Mouse (Mus musculus) stomach, embryonic 16.5 days (tissue): ENCODE results near the gene Ttc38. TPM values are rescaled to one million over a fixed set of nuclear protein-coding genes. Genes with fewer than 3 reads are reported as not detected.
A peak's percentile ranks its signal among the peaks of the same experiment; 100 is the strongest.

Experiments used
- ATAC-seq: fragments of 200-750 bp; cut with Nextera tagmentation; 2 replicates; pipeline ENCODE4 v1.8.0; 2017; ENCODE audit warnings: moderate number of reproducible peaks, moderate TSS enrichment; ENCODE audit not compliant: insufficient read depth, low FRiP score
- H3K27ac ChIP-seq: fragments of 300-500 bp; sonication (generic); 2 replicates; pipeline ENCODE4 v1.5.1; 2014; ENCODE audit warnings: low read length
- H3K27me3 ChIP-seq: fragments of 300-500 bp; sonication (generic); 2 replicates; pipeline ENCODE4 v1.6.1; 2014; ENCODE audit warnings: low read length, control low read depth, mixed read lengths; ENCODE audit not compliant: control insufficient read depth, insufficient read depth
- H3K36me3 ChIP-seq: fragments of 300-500 bp; sonication (generic); 2 replicates; pipeline ENCODE4 v1.6.1; 2014; ENCODE audit warnings: low read length; ENCODE audit not compliant: control insufficient read depth, insufficient read depth
- H3K4me1 ChIP-seq: fragments of 300-500 bp; sonication (generic); 2 replicates; pipeline ENCODE4 v1.6.1; 2014; ENCODE audit warnings: low read length, control low read depth, mixed read lengths; ENCODE audit not compliant: control insufficient read depth, insufficient read depth
- H3K4me2 ChIP-seq: fragments of 300-500 bp; sonication (generic); 2 replicates; pipeline ENCODE4 v1.6.1; 2014; ENCODE audit warnings: low read depth, low read length, mixed read lengths
- H3K4me3 ChIP-seq: fragments of 300-500 bp; sonication (generic); replicated peaks from 2 replicates; pipeline ENCODE4 v1.5.1; 2014; ENCODE audit warnings: mild to moderate bottlenecking, low read length
- H3K9ac ChIP-seq: fragments of 300-500 bp; sonication (generic); 2 replicates; pipeline ENCODE4 v1.6.1; 2014; ENCODE audit warnings: low read length
- H3K9me3 ChIP-seq: fragments of 300-500 bp; sonication (generic); replicated peaks from 2 replicates; pipeline ENCODE4 v1.6.1; 2016; ENCODE audit warnings: low read length, control low read depth; ENCODE audit not compliant: control insufficient read depth
- WGBS: fragments of 180-500 bp; shearing (Covaris S2); extraction: QIAGEN DNeasy Blood & Tissue Kit; methylation state at CpG from one replicate; pipeline ENCODE4 v1.1.7; 2014; 5-methylcytosine and 5-hydroxymethylcytosine counted together
- polyA plus RNA-seq: library from polyadenylated mRNA; unstranded; fragments of >200 nt; fragmentation: Nextera tagmentation; extraction: Ambion mirVana; gene quantifications from 2 replicates; pipeline ENCODE4 v1.2.1, GENCODE M21; 2015

Gene Ttc38
- polyA plus RNA-seq, 1 experiment from 2014 or later, result 9.9 TPM

DNA sequence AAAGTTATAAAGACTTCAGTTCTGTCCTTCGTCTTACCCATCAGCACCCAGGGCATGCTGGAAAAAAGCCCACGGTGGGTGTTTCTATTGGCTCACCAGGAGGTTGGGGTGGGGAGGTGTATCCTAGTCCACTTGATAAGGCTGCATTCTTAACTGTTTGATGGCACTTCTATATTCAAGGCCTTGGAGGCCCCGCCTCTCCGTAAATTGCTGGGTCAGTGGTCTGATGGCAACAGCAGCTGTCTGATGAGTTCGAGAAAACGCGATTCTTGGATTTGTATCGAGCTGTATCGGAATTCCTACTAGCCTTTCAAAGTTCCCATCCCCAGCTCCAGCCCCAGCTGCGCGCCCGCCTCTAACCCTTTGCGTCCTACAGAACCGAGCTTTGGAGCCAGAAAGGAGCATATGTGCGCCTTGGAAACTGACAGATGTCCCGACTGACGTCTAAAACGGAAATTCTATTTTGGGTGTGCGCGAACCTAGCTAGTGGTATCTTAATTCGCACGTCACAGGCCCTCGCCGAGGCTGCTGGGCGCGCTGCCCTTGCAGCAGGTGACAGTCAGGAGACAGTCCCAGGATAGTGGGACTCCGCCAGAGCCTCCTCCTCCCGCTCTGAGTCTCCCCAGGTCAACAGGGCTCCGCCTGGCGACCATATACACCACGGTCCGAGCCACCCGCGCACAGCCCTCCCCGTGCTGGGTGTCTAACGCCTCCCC, 21.1 kb upstream of the Ttc38 start:
- Histone ChIP-seq H3K4me1 (peaks cover 13% of the 10 kb centered on the region), H3K4me2 (peak overlapping the region; percentile 82), H3K27ac (peak overlapping the region; percentile 84), H3K36me3 (no peaks in the 10 kb centered on the region), H3K4me3 (peak overlapping the region; percentile 77), H3K9me3 (no peaks in the 10 kb centered on the region), H3K9ac (peak overlapping the region; percentile 90), H3K27me3 (no peaks in the 10 kb centered on the region)
- ATAC-seq, result peak; percentile 76
- 3% methylated on average over 36 of the region's 36 CpGs for WGBS

DNA sequence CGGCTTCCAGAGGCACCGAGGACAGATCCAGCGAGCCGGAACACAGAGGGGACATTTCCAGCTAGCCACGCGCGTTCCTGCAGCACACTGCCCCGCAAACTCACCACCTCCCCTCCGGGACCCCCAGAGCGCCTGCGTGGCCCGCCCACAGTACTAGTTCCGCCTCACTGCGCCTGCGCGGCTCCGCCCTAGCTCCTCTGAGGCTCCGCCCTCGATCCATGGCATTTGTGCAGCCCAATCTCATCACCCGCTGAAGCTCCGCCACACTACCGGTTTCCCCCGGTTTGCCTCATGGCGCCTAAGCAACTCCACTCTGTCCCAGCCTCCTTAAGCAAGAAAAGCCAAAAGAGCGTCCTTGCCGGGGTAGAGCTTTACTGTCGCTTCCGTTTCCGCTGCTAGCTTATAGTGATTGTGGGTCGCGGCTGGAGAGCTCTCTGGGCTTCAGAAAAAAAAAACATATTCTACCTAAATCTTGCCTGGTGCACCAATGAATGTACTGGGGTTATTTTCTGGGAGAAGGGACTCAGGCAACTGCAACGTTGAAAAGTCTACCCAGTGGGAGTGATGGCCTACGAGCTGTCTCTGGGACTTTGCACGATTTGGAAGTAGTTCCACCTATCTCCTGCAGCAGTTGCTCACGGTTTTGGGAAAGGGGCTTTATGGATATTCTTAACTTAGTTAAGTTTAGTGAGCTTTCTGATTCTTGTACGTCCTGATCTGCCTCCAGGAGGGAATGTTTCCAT, 20.4 kb upstream of the Ttc38 start, which contains the start of gene Cdpf1:
Cdpf1 (minus strand) TSS at position 163 of the 743 bp plus-strand sequence.
- ATAC-seq, result peak; percentile 96
- H3K27ac ChIP-seq, result peak within 1 kb of the TSS; percentile 84
- H3K9me3 ChIP-seq, result no peaks in the 10 kb centered on the region
- H3K9ac ChIP-seq, result peak within 1 kb of the TSS; percentile 90
- H3K27me3 ChIP-seq, result no peaks in the 10 kb centered on the region
- peak within 1 kb of the TSS; percentile 82 for H3K4me2 ChIP-seq
- peak within 1 kb of the TSS; percentile 77 for H3K4me3 ChIP-seq
- WGBS, result 2% methylated on average over 36 of the region's 36 CpGs
- no peaks in the 10 kb centered on the region for H3K36me3 ChIP-seq
- peaks cover 13% of the 10 kb centered on the region for H3K4me1 ChIP-seq

DNA sequence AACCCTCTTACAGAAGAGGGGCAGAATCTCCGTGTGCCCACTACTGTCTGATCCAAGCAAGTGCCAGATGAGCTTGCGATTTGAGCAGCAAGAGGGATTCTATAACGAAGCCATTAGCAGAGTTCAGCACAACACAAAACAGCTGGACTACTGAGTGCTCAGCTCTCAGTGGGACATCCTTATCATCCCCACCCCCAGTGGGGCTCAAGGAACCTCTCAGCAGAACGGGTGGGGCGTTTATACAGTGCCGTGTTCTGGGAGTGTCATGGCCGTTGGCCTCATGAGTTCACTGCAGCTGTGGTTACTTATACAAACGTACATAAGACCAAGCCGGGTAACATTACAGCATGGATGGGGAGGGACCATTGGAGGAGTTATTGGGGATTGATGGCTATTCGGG, 18.7 kb upstream of the Ttc38 start:
- Histone ChIP-seq H3K27ac (no peak overlapping the region), H3K27me3 (no peaks in the 10 kb centered on the region), H3K4me2 (no peak overlapping the region), H3K9me3 (peaks cover 13% of the 10 kb centered on the region; the same call in 1 of the 2 replicates), H3K4me3 (no peak overlapping the region), H3K36me3 (no peaks in the 10 kb centered on the region), H3K4me1 (peaks cover 13% of the 10 kb centered on the region), H3K9ac (no peak overlapping the region)
- ATAC-seq, result no peak
- WGBS, result 49% methylated on average over 10 of the region's 10 CpGs

DNA sequence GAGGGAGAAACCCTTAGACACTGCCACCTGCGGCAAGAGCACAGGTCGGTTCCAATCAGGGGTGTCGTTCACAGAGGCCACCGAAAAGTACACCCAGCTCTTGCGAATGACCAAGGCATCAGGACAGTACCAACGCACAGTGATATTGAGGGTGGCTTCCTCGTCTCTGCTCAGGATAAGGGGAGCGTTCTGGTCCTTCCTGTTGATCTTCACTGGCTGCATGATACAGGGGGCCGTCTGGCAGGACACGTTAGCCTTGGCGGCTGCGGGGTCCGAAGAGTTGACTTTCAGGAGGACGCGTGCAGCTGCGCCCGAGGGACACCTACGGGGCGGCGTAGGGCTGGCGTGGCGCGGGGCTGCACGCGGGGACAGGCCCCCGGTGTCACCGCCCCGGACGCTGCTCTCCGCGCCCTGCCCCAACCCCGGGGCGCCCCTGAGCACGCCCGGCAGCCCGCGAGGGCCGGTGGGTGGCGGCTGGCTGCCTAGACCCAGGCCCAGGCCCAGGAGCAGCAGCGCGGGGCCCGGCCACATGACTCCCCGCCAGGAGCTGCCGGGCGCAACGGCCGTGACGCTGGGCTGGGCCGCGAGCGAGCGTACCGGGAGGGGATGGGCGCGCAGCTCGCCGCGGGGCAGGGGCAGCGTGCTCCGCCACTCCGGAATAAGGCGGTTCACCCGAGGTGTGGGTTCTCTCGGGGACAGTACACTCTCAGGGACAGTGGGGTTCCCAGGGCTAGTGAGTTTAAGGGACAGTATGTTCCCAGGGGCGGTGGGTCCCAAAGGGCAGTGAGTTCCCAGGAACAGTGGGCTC, 10.7 kb upstream of the Ttc38 start, which contains the start of gene Pkdrej:
Pkdrej (minus strand) TSS at position 532 of the 808 bp plus-strand sequence.
- under 1% methylated on average over 65 of the region's 65 CpGs for WGBS

DNA sequence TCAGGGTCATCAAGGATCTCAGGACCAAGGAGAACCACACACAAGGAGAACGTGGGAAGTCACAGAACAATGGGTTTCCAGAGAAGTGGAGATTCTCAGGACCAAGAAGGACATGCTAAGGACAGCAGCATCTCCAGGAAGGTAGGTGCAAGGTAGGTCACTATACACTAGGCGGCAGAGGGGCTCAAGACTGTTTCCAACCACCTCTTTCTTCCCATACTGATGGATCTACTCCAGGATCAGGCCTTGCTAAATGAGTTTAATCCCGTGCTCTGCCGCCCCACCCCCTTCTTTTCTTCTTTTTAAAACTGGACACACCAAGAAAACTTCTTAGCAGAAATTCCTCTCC, 10.1 kb upstream of the Ttc38 start:
- Histone ChIP-seq H3K9ac (peak overlapping the region; percentile 89), H3K4me2 (peak overlapping the region; percentile 99), H3K27ac (no peak overlapping the region), H3K36me3 (no peaks in the 10 kb centered on the region), H3K4me1 (peaks cover 10% of the 10 kb centered on the region), H3K27me3 (no peaks in the 10 kb centered on the region; the same call in 1 of the 2 replicates), H3K4me3 (peak overlapping the region; percentile 56), H3K9me3 (peaks cover 14% of the 10 kb centered on the region; the same call in 1 of the 2 replicates)
- 17% methylated on average over 4 of the region's 4 CpGs for WGBS
- ATAC-seq, result peak; percentile 77

More for the DNA sequence above, 10.7 kb upstream of the Ttc38 start, which contains the start of gene Pkdrej:
- H3K27ac ChIP-seq, result no peak within 1 kb of the TSS
- H3K27me3 ChIP-seq, result no peaks in the 10 kb centered on the region; the same call in 1 of the 2 replicates
- peak within 1 kb of the TSS; percentile 56 for H3K4me3 ChIP-seq
- H3K4me2 ChIP-seq, result peak within 1 kb of the TSS; percentile 99
- ATAC-seq, result peak; percentile 83
- peak within 1 kb of the TSS; percentile 89 for H3K9ac ChIP-seq
- no peaks in the 10 kb centered on the region for H3K36me3 ChIP-seq
- H3K4me1 ChIP-seq, result peaks cover 10% of the 10 kb centered on the region
- H3K9me3 ChIP-seq, result peaks cover 14% of the 10 kb centered on the region; the same call in 1 of the 2 replicates

DNA sequence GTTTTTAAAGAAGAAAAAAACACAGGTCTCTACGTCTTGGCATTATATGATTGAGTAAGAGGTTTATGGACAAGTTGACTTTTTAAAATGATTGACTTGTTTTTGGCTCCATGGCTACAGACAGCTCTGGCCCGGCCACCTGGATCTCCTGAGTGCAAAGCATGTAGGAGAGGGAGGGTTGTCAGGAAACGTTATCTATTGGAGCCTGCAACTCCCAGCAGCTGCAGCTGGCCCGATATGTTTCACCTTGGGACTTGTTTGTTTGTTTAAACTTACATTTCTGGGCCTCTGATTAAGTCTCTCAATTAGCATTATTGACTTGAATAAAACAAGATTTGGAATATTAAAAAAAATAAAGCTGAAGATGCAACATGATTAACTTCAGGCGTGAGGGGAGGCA, 5.4 kb upstream of the Ttc38 start:
- no peak overlapping the region for H3K4me2 ChIP-seq
- H3K27ac ChIP-seq, result no peak overlapping the region
- no peaks in the 10 kb centered on the region for H3K36me3 ChIP-seq
- H3K4me1 ChIP-seq, result peaks cover 15% of the 10 kb centered on the region
- H3K4me3 ChIP-seq, result no peak overlapping the region
- H3K27me3 ChIP-seq, result no peaks in the 10 kb centered on the region
- ATAC-seq, result no peak
- 37% methylated on average over 5 of the region's 5 CpGs for WGBS
- H3K9me3 ChIP-seq, result no peaks in the 10 kb centered on the region
- no peak overlapping the region for H3K9ac ChIP-seq

DNA sequence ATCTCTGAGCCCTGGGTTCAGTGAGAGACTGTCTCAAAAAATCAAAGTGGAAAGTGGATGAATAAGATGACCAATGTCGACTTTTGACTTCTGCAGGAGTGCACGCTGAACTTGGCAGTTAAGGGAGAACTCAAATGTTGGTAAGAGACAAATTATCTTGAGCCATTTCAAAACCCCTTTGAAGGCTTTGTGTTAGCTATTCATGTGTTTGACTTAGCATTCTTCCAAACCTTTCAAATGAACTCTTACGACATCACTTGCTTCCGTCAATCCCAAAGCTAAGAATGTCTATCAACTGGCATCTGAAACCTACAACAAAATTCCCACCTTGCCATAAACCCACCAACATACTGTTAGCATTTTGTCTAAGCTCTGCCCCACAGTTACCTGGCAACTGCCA, 4.0 kb upstream of the Ttc38 start:
- H3K9me3 ChIP-seq, result no peaks in the 10 kb centered on the region
- H3K4me1 ChIP-seq, result peaks cover 14% of the 10 kb centered on the region
- H3K4me3 ChIP-seq, result no peak overlapping the region
- no peak overlapping the region for H3K4me2 ChIP-seq
- no peak overlapping the region for H3K27ac ChIP-seq
- H3K9ac ChIP-seq, result no peak overlapping the region
- no peaks in the 10 kb centered on the region for H3K27me3 ChIP-seq
- H3K36me3 ChIP-seq, result no peaks in the 10 kb centered on the region
- no peak for ATAC-seq
- 61% methylated on average over 4 of the region's 4 CpGs for WGBS

DNA sequence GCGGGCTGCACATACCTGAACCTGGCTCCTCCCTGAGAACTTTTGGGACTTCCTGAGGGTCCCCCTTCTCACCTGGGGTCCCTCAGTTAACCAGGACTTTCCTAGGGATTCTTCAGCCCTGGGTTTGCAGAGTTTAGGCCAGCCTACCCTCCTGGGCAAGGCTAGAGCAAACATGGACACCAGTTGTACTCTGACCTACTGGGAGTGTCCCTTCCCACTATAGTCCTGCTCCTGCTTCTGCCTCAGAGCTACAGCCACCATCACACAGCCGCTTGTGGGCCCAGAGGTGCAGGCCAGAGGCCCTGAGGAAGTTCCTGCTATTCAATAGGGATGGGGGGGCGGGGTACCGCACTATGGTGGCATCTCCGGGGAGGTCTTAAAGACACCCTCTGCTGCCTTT, 2.6 kb upstream of the Ttc38 start:
- Histone ChIP-seq H3K27ac (peak overlapping the region; percentile 26; the same call in 1 of the 2 replicates), H3K4me3 (no peak overlapping the region), H3K27me3 (no peaks in the 10 kb centered on the region), H3K9ac (no peak overlapping the region), H3K36me3 (no peaks in the 10 kb centered on the region), H3K9me3 (no peaks in the 10 kb centered on the region), H3K4me1 (peaks cover 14% of the 10 kb centered on the region), H3K4me2 (no peak overlapping the region)
- WGBS, result 74% methylated on average over 5 of the region's 5 CpGs
- ATAC-seq, result no peak
